ENCODE assay signal across 15 mouse cellular contexts in the genomic region with DNA sequence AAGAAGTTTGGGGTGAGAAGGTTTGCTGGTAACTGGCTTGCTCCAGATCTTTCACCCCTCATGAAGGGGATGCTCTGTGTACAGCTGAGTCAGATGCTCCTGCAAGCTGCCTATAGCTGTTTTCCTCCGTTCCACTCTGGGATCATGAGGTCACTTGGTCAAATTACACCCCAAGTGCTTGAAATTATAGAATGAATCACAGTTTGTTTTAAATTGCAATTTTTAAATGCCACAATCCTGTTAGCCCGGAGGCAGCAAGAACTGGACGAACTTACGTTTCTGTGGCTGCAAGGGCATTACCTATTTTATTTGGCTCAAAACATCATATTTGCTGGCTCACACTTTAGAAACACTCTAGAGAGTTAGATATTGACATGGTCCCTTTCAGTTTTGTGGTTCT. TPM values are rescaled to one million over a fixed set of nuclear protein-coding genes. Genes with fewer than 3 reads are reported as not detected.
"Had no signal": no experiment of that assay in that cellular context is flagged by ENCODE, and none has a peak within 500 bp of the region (broad histone marks: within the 10 kb centered on the region; RNA-seq: fewer than 3 reads in every experiment).

No protein-coding gene starts in this region.

- DNase-seq: gastrocnemius, postnatal 14 days; heart, adult 11 months; heart, adult 2 months; heart, postnatal 14 days; heart, postnatal 36 days; kidney, adult 11 months; kidney, adult 2 months; kidney, adult 9 months; kidney, postnatal 14 days; kidney, postnatal 36 days; layer of hippocampus, adult 9-11 months; layer of hippocampus, postnatal 36 days; left cerebral cortex, postnatal 4 days had no signal

RNA-seq across cellular contexts. Expression of a gene that starts 50.7 kb away (rescaled TPM):
- total RNA-seq: gastrocnemius, adult 18-20 months; gastrocnemius, adult 8-10 months had no signal
